Mouse (Mus musculus) cortical plate, adult 2 months (tissue): ENCODE data around the gene Arrdc1.

ENCODE experiments used
- CTCF ChIP-seq: fragments of 200-500 bp; IDR thresholded peaks from 2 replicates; pipeline ENCODE4 v1.5.1; 2011; ENCODE audit warnings: mild to moderate bottlenecking, control low read depth, low read length; ENCODE audit not compliant: insufficient read depth; ENCODE audit errors: extremely low read depth
- POLR2A ChIP-seq: fragments of 200-500 bp; IDR thresholded peaks from 2 replicates; pipeline ENCODE4 v1.6.1; 2011; ENCODE audit warnings: mild to moderate bottlenecking, low read length, control low read depth; ENCODE audit not compliant: insufficient read depth; ENCODE audit errors: extremely low read depth

DNA sequence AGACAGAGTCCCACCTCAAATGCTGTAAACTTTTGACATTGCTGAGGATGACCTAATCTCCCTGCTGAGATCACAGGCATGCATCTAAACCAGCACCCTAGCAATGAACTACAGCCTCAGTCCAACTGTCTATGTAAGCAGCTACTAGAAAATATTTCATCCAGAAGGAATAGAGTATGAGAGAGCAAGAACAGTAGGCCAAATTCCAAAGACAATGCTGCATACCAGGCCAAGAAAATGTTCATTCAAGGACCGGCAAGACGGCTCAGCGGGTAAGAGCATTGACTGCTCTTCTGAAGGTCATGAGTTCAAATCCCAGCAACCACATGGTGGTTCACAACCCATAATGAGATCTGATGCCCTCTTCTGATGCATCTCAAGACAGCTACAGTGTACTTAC is 20.3 kb downstream of the Arrdc1 start:
- TF ChIP-seq CTCF = no peak
- TF ChIP-seq POLR2A = no peak
